Mouse (Mus musculus): ENCODE data around the gene Rsph1.

DNA sequence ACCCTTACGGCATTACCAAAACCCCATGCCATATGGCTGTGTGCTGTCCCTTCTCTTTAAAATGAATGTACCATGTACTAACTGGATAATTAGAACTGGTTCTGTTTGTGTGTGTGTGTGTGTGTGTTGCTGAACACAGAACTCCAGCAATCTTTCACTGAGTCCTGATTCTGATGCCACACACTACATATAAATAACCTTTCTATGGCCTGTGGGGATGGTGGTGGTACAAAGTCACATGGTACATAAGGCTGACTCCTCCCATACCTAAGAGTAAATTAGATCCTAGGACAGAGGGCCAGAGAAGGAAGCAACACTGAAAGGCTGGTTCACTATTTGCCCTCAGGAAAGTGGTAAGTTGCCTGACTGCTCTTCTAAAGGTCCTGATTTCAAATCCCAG, 9.3 kb upstream of the Rsph1 start, which contains the start of gene Slc37a1:
- TF ChIP-seq CTCF (IDR thresholded peaks at IDR 0.05; ENCODE audit: extremely low read depth, insufficient read depth, low read length) (no peak), POLR2A (IDR thresholded peaks at IDR 0.05; ENCODE audit: extremely low read depth, insufficient read depth, low read length) (no peak)

All from cortical plate, adult 2 months (tissue).